In genomic region chr6:143378126-143378525, GRCm38 (mm10) we compare ENCODE assay signal across 18 mouse cellular contexts.
DNase-seq lines count a peak whose midpoint lies in the region; ATAC-seq and TF ChIP-seq lines count a peak whose summit lies in the region.
"Had no signal": no experiment of that assay in that cellular context is flagged by ENCODE, and none has a peak within 500 bp of the region (broad histone marks: within the 10 kb centered on the region; RNA-seq: fewer than 3 reads in every experiment).

No protein-coding gene starts in this region.

- H3K4me2 ChIP-seq in limb, embryonic 13.5 days (replicated peaks): no peak overlapping the region
- H3K4me2 ChIP-seq in limb, embryonic 14.5 days (replicated peaks; ENCODE audit: low read depth, low read length, severe bottlenecking): no peak overlapping the region
- H3K4me2 ChIP-seq: embryonic facial prominence, embryonic 12.5 days; forebrain, embryonic 13.5 days; forebrain, embryonic 15.5 days had no signal

- no peaks in the 10 kb centered on the region for H3K36me3 ChIP-seq in heart, embryonic 10.5 days
- H3K36me3 ChIP-seq in limb, embryonic 13.5 days: no peaks in the 10 kb centered on the region
- no peaks in the 10 kb centered on the region for H3K36me3 ChIP-seq in limb, embryonic 14.5 days (ENCODE audit: control insufficient read depth, insufficient read depth, low read length)
- H3K36me3 ChIP-seq: embryonic facial prominence, embryonic 10.5 days; embryonic facial prominence, embryonic 12.5 days; forebrain, embryonic 15.5 days had no signal

- 89% methylated on average over 9 of the region's 9 CpGs for WGBS in heart, embryonic 10.5 days
- 90% methylated on average over 9 of the region's 9 CpGs for WGBS in limb, embryonic 13.5 days
- 94% methylated on average over 9 of the region's 9 CpGs for WGBS in limb, embryonic 14.5 days

- no peaks in the 10 kb centered on the region for H3K9me3 ChIP-seq in heart, embryonic 10.5 days
- H3K9me3 ChIP-seq in limb, embryonic 13.5 days: no peaks in the 10 kb centered on the region
- H3K9me3 ChIP-seq in limb, embryonic 14.5 days (ENCODE audit: control insufficient read depth, low read length): no peaks in the 10 kb centered on the region
- H3K9me3 ChIP-seq: embryonic facial prominence, embryonic 10.5 days; embryonic facial prominence, embryonic 12.5 days; forebrain, embryonic 13.5 days; forebrain, embryonic 15.5 days had no signal

- H3K27me3 ChIP-seq in heart, embryonic 10.5 days (ENCODE audit: insufficient read depth, poor library complexity, severe bottlenecking): no peaks in the 10 kb centered on the region
- 0 out of 2 replicates have a peak, but pooled peaks cover 5% of the 10 kb centered on the region for H3K27me3 ChIP-seq in limb, embryonic 13.5 days
- no peaks in the 10 kb centered on the region for H3K27me3 ChIP-seq in limb, embryonic 14.5 days (ENCODE audit: control insufficient read depth, insufficient read depth, low read length)
- H3K27me3 ChIP-seq: forebrain, embryonic 13.5 days; forebrain, embryonic 15.5 days had no signal

- H3K4me1 ChIP-seq in heart, embryonic 10.5 days: peaks cover 3% of the 10 kb centered on the region; the same call in 1 of the 2 replicates
- peaks cover 5% of the 10 kb centered on the region; the same call in 1 of the 2 replicates for H3K4me1 ChIP-seq in limb, embryonic 13.5 days
- no peaks in the 10 kb centered on the region for H3K4me1 ChIP-seq in limb, embryonic 14.5 days (ENCODE audit: control insufficient read depth, insufficient read depth, low read length)

- no peak overlapping the region for H3K27ac ChIP-seq in heart, embryonic 10.5 days
- H3K27ac ChIP-seq in limb, embryonic 13.5 days: peak overlapping the region; percentile 67
- 0 out of 2 replicates have a peak overlapping the region, but pooled peaks have one; percentile 13 for H3K27ac ChIP-seq in limb, embryonic 14.5 days (replicated peaks; ENCODE audit: low read depth, low read length)
- H3K27ac ChIP-seq: embryonic facial prominence, embryonic 10.5 days; embryonic facial prominence, embryonic 12.5 days; forebrain, embryonic 13.5 days; forebrain, embryonic 15.5 days had no signal

- peak; percentile 60 for DNase-seq in heart, embryonic 10.5 days (ENCODE audit: low spot score)
- DNase-seq in heart, postnatal 36 days: no peak
- DNase-seq in limb, embryonic 14.5 days (ENCODE audit: low spot score): no peak
- DNase-seq in gastrocnemius, postnatal 10 days: no peak
- DNase-seq: adrenal gland, adult 2 months; adrenal gland, postnatal 10 days; adrenal gland, postnatal 25 days; cerebellum, adult 11-12 months; cerebellum, adult 2 months; cerebellum, adult 9-10 months; cerebellum, postnatal 10 days; cerebellum, postnatal 25 days; forebrain, postnatal 0 days had no signal

- no peak for ATAC-seq in limb, embryonic 13.5 days (ENCODE audit: low FRiP score, low read depth)
- ATAC-seq in limb, embryonic 14.5 days (ENCODE audit: low FRiP score, low read depth): no peak
- ATAC-seq: forebrain, embryonic 13.5 days; forebrain, embryonic 15.5 days; forebrain, postnatal 0 days had no signal

- H3K4me3 ChIP-seq in heart, embryonic 10.5 days: no peak overlapping the region
- H3K4me3 ChIP-seq in limb, embryonic 13.5 days: no peak overlapping the region
- no peak overlapping the region for H3K4me3 ChIP-seq in limb, embryonic 14.5 days (replicated peaks; ENCODE audit: low read length)
- H3K4me3 ChIP-seq: embryonic facial prominence, embryonic 10.5 days; embryonic facial prominence, embryonic 12.5 days; forebrain, embryonic 13.5 days; forebrain, embryonic 15.5 days had no signal

- TF ChIP-seq POLR2A in limb, embryonic 14.5 days (IDR thresholded peaks at IDR 0.05; ENCODE audit: borderline replicate concordance, extremely low read depth, insufficient read depth, insufficient read length): no peak

- intact Hi-C loops in heart, postnatal 36 days (cut with DNase I): loop anchor here (10.0 kb wide), 1 partner anchor 1587 kb away; no protein-coding TSS in a partner anchor

- no peak overlapping the region for H3K9ac ChIP-seq in limb, embryonic 13.5 days
- no peak overlapping the region for H3K9ac ChIP-seq in limb, embryonic 14.5 days (ENCODE audit: low read depth, low read length, severe bottlenecking)
- H3K9ac ChIP-seq: embryonic facial prominence, embryonic 12.5 days; forebrain, embryonic 13.5 days; forebrain, embryonic 15.5 days; forebrain, postnatal 0 days had no signal
